Mouse (Mus musculus): ENCODE data around the gene Adam15. TPM values are rescaled to one million over a fixed set of nuclear protein-coding genes. Genes with fewer than 3 reads are reported as not detected.

Gene Adam15
- 47.9 and 53.3 TPM in 2 replicates for total RNA-seq (2014; rRNA removed)
- 50.1 and 56.4 TPM in 2 replicates for polyA plus RNA-seq (2015; fragmentation: Nextera tagmentation; extraction: Ambion mirVana)

GRCm38 (mm10) chr3:89349869-89350501, at the start of gene Adam15:
Adam15 (minus strand) TSS chr3:89349996.
- 0 out of 2 replicates have a peak, but pooled peaks have one; percentile 2 for TF ChIP-seq CTCF (IDR thresholded peaks at IDR 0.05; ENCODE audit: low read depth)
- Histone ChIP-seq H3K9ac (peak within 1 kb of the TSS; percentile 60), H3K4me3 (ENCODE audit: low read depth, low read length) (peak within 1 kb of the TSS; percentile 50), H3K36me3 (ENCODE audit: insufficient read depth) (peaks cover 7% of the 10 kb centered on the region; the same call in 1 of the 2 replicates), H3K9me3 (ENCODE audit: low read length) (no peaks in the 10 kb centered on the region), H3K27ac (ENCODE audit: low read depth, low read length) (peak within 1 kb of the TSS; percentile 85), H3K4me2 (ENCODE audit: low read depth) (peak within 1 kb of the TSS; percentile 75), H3K4me1 (ENCODE audit: insufficient read depth) (0 out of 2 replicates have a peak, but pooled peaks cover 6% of the 10 kb centered on the region), H3K27me3 (ENCODE audit: insufficient read depth, low read length) (no peaks in the 10 kb centered on the region)
- WGBS, result 3% methylated on average over 54 of the region's 59 CpGs
- DNase-seq (peak; percentile 90), ATAC-seq (peak; percentile 94)

- H3K9ac ChIP-seq, result no peak overlapping the region
- no peak for TF ChIP-seq CTCF (IDR thresholded peaks at IDR 0.05; ENCODE audit: low read depth)
- 5% methylated on average over 4 of the region's 4 CpGs for WGBS
- DNase-seq (no peak), ATAC-seq (no peak)
- peaks cover 5% of the 10 kb centered on the region; the same call in 1 of the 2 replicates for H3K36me3 ChIP-seq (ENCODE audit: insufficient read depth)
- H3K4me2 ChIP-seq (ENCODE audit: low read depth), result peak overlapping the region; percentile 96
- H3K27me3 ChIP-seq (ENCODE audit: insufficient read depth, low read length), result peaks cover 8% of the 10 kb centered on the region; the same call in 1 of the 2 replicates
- no peak overlapping the region for H3K27ac ChIP-seq (ENCODE audit: low read depth, low read length)
- H3K4me3 ChIP-seq (ENCODE audit: low read depth, low read length), result peak overlapping the region; percentile 31
- no peaks in the 10 kb centered on the region for H3K9me3 ChIP-seq (ENCODE audit: low read length)
- peaks cover 19% of the 10 kb centered on the region for H3K4me1 ChIP-seq (ENCODE audit: insufficient read depth)
Observed at GRCm38 (mm10) chr3:89396654-89397005, 46.8 kb upstream of the Adam15 start.

- Histone ChIP-seq H3K9ac (no peak overlapping the region), H3K36me3 (ENCODE audit: insufficient read depth) (no peaks in the 10 kb centered on the region), H3K27me3 (ENCODE audit: insufficient read depth, low read length) (peaks cover 8% of the 10 kb centered on the region; the same call in 1 of the 2 replicates), H3K27ac (ENCODE audit: low read depth, low read length) (no peak overlapping the region), H3K4me3 (ENCODE audit: low read depth, low read length) (peak overlapping the region; percentile 31), H3K9me3 (ENCODE audit: low read length) (no peaks in the 10 kb centered on the region), H3K4me2 (ENCODE audit: low read depth) (peak overlapping the region; percentile 96), H3K4me1 (ENCODE audit: insufficient read depth) (peaks cover 25% of the 10 kb centered on the region)
- TF ChIP-seq CTCF (IDR thresholded peaks at IDR 0.05; ENCODE audit: low read depth), result peak; percentile 90
- 3% methylated on average over 43 of the region's 44 CpGs for WGBS
- ATAC-seq (no peak), DNase-seq (peak; percentile 78)
Observed at GRCm38 (mm10) chr3:89395806-89396653, 46.2 kb upstream of the Adam15 start.

- WGBS, result 6% methylated on average over 10 of the region's 10 CpGs
- H3K4me3 ChIP-seq (ENCODE audit: low read depth, low read length), result no peak overlapping the region
- no peaks in the 10 kb centered on the region for H3K36me3 ChIP-seq (ENCODE audit: insufficient read depth)
- H3K4me1 ChIP-seq (ENCODE audit: insufficient read depth), result peaks cover 27% of the 10 kb centered on the region
- DNase-seq (no peak), ATAC-seq (no peak)
- no peak overlapping the region for H3K27ac ChIP-seq (ENCODE audit: low read depth, low read length)
- peak overlapping the region; percentile 96 for H3K4me2 ChIP-seq (ENCODE audit: low read depth)
- no peaks in the 10 kb centered on the region for H3K9me3 ChIP-seq (ENCODE audit: low read length)
- H3K9ac ChIP-seq, result no peak overlapping the region
- TF ChIP-seq CTCF (IDR thresholded peaks at IDR 0.05; ENCODE audit: low read depth), result no peak
- H3K27me3 ChIP-seq (ENCODE audit: insufficient read depth, low read length), result peaks cover 8% of the 10 kb centered on the region; the same call in 1 of the 2 replicates
Observed at GRCm38 (mm10) chr3:89395419-89395805, 45.6 kb upstream of the Adam15 start.

GRCm38 (mm10) chr3:89394894-89395256, 45.1 kb upstream of the Adam15 start:
- peaks cover 27% of the 10 kb centered on the region for H3K4me1 ChIP-seq (ENCODE audit: insufficient read depth)
- 2% methylated on average over 12 of the region's 12 CpGs for WGBS

GRCm38 (mm10) chr3:89394006-89394893, 44.5 kb upstream of the Adam15 start, which contains the start of gene Zbtb7b:
Zbtb7b (minus strand) TSS chr3:89394776.
- Histone ChIP-seq H3K4me3 (ENCODE audit: low read depth, low read length) (peak within 1 kb of the TSS; percentile 38), H3K36me3 (ENCODE audit: insufficient read depth) (no peaks in the 10 kb centered on the region), H3K27ac (ENCODE audit: low read depth, low read length) (peak within 1 kb of the TSS; percentile 69), H3K4me2 (ENCODE audit: low read depth) (peak within 1 kb of the TSS; percentile 96), H3K9me3 (ENCODE audit: low read length) (no peaks in the 10 kb centered on the region), H3K4me1 (ENCODE audit: insufficient read depth) (peaks cover 27% of the 10 kb centered on the region), H3K9ac (peak within 1 kb of the TSS; percentile 42), H3K27me3 (ENCODE audit: insufficient read depth, low read length) (peaks cover 8% of the 10 kb centered on the region; the same call in 1 of the 2 replicates)
- peak; percentile 60 for ATAC-seq
- peak; percentile 48 for DNase-seq
- under 1% methylated on average over 40 of the region's 42 CpGs for WGBS
- TF ChIP-seq CTCF (IDR thresholded peaks at IDR 0.05; ENCODE audit: low read depth), result peak; percentile 28

More at GRCm38 (mm10) chr3:89394894-89395256, 45.1 kb upstream of the Adam15 start:
- no peak overlapping the region for H3K27ac ChIP-seq (ENCODE audit: low read depth, low read length)
- TF ChIP-seq CTCF (IDR thresholded peaks at IDR 0.05; ENCODE audit: low read depth), result no peak
- DNase-seq (peak; percentile 67), ATAC-seq (0 out of 2 replicates have a peak, but pooled peaks have one; percentile 16)
- H3K9me3 ChIP-seq (ENCODE audit: low read length), result no peaks in the 10 kb centered on the region
- H3K27me3 ChIP-seq (ENCODE audit: insufficient read depth, low read length), result peaks cover 8% of the 10 kb centered on the region; the same call in 1 of the 2 replicates
- H3K4me2 ChIP-seq (ENCODE audit: low read depth), result peak overlapping the region; percentile 96
- 0 out of 2 replicates have a peak overlapping the region, but pooled peaks have one; percentile 42 for H3K9ac ChIP-seq
- peak overlapping the region; percentile 38 for H3K4me3 ChIP-seq (ENCODE audit: low read depth, low read length)
- no peaks in the 10 kb centered on the region for H3K36me3 ChIP-seq (ENCODE audit: insufficient read depth)

Data from forebrain, postnatal 0 days (tissue).